Mouse (Mus musculus) G1E (cell line): ENCODE measurements around the gene Olfr867.

ENCODE experiments used
- CTCF ChIP-seq: IDR thresholded peaks from 2 replicates; pipeline ENCODE4 v1.5.1; 2012; ENCODE audit warnings: low read depth, low read length, inconsistent platforms, mixed read lengths
- GATA1 ChIP-seq: IDR thresholded peaks from 2 replicates; pipeline ENCODE4 v1.6.1; 2012; ENCODE audit warnings: borderline replicate concordance, low read length, inconsistent platforms, mixed read lengths
- TAL1 ChIP-seq: conservative IDR thresholded peaks from 2 replicates; pipeline ENCODE4 v1.6.1; 2012; ENCODE audit warnings: low read depth, low read length, inconsistent platforms, mixed read lengths

- TF ChIP-seq CTCF: no peak
- no peak for TF ChIP-seq GATA1
- no peak for TF ChIP-seq TAL1
These were observed 9.4 kb downstream of the Olfr867 start for GRCm38 (mm10) chr9:20047964-20048363.
